Mouse (Mus musculus): ENCODE measurements at regions not wholly inside any gene's neighbourhood (a gene's known extent, or its start where the extent isn't known, plus 50 kb on each side); places are given as distances from the start of the nearest gene placed in this dataset.

- no peak for DNase-seq (ENCODE audit: low read depth)
These were observed 51.2 kb upstream of the Rap1b start for GRCm38 (mm10) chr10:117896911-117897643.

GRCm38 (mm10) chr10:117897766-117898165 is 51.9 kb upstream of the Rap1b start:
- DNase-seq (ENCODE audit: low read depth): no peak

DNA sequence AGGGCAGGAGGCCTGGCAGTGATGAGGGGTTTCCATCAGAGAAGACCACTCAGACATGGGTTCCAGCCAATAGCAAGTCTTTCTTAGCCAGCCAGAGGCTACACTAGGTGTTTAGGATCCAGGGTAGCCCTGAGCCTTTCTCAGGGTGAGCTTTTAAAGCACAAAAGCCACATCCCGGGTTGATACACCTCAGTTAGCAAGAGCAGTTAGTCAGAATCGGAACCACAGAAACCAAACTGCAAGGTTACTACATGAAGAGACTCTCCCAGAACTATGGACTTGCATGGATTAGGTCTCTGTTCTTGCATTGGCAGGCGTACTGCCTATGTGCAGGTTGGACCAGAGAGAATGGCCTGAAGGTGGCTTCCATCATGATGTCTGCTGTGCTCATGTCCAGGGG is 52.6 kb upstream of the Rap1b start:
- DNase-seq (ENCODE audit: low read depth): no peak

- no peak for DNase-seq (ENCODE audit: low read depth)
These were observed 53.6 kb upstream of the Rap1b start for GRCm38 (mm10) chr10:117899410-117899935.

DNA sequence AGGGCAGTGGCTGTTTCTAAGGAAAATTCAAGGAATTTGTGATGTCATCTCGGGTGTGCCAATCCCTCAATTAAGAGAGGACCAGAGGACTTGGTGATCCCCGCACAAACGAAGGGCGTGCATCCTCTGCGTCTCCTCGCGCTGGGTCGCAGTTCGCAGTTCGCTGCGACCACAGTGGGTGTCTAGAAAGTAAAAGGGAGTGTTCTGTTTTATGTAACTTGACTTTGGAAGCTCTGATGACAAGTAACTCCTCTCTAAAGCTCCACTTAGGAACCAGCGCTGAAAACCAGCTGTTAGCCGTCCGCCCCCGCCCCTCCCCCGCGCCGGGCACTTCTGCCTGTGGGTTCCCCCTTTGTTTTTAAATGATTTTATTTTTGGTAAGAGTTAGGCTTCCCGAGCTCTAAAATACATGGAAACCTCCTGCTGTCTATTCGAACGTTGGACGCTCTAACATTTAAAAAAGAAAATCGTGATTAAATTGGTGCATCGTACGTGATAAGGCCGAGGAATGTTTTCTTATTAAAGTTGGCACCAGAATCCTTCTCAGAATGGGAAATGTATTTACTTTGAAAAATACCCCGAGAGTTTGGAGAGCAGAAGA is 59.9 kb upstream of the Rap1b start:
- DNase-seq (ENCODE audit: low read depth): peak; percentile 29

DNA sequence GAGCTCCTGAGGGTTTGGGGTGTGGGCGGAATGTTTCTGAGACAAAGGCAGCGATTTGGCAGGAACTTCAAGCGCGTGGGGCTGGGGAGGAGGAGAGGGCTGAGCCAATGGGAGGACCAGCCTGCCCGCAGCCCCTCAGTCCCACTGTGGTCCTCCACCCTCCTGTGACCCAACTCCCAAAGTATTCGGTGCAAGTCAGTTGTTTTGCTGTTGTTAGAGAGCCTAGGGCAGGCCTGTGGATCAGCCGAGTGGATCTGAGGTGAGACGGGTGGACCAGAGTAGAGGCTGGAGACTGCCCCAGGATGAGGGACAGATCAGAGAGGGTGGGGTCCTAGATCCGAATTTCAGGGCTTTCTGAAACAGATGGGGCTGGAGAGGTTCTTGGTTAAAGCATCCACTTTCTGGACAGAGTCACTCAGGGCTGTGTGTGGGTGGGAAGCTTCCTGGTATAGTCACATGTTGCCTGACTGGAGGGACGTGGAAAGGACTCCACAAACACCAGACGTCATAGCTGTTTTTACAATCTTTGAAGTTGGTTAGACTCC is 60.5 kb upstream of the Rap1b start:
- peak; percentile 85 for DNase-seq (ENCODE audit: low read depth)

DNA sequence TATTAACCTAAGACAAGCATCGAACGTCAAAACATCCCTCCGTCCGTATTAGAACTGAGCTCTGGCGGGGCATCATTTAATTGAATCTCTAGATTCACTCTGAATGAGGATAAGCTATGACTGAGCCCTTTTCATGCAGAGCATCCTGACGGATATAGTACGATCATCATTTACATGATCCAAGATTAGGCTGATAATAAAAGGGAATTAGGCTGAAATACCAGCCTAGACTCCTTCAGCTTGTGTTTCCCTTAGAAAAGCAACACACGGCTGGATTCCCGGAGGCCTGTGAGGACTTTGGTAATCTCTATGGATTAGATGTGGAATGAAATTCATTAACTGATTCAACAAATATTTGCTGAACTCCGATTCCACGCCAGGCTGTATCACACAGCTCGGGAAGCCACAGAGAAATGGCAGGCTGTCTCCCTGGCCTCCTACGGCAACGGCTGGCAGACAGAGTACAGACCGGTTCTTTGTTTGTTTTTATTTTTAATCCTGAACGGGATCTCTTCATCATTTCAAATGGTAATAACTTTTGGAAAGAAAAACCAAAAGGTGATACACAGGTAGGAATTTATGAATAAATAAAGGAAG is 62.3 kb upstream of the Rap1b start:
- DNase-seq (ENCODE audit: low read depth): no peak

GRCm38 (mm10) chr10:117909155-117909554 is 63.3 kb upstream of the Rap1b start:
- DNase-seq (ENCODE audit: low read depth): no peak

- DNase-seq (ENCODE audit: low read depth): no peak
These were observed 64.0 kb upstream of the Rap1b start for GRCm38 (mm10) chr10:117909811-117910239.

DNA sequence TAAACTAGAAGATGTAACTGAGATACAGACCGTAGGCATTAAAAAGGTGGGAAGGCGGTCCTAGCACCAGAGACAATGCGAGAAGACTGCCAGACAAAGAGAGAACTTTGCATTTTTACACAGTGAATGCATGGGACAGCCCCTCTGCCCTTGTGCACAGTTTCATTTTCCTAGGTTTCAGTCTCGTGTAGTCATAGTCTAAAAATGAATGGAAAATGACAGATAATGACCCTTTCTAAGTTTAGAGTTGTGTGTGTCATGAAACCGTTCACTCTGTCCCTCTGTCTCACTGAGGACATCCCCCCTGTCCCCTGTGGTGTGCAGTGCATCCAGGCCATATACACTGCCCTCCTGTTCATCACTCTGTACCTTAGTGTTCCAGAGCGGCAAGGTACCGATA is 64.6 kb upstream of the Rap1b start:
- no peak for DNase-seq (ENCODE audit: low read depth)

- no peak for DNase-seq (ENCODE audit: low read depth)
These were observed 69.3 kb upstream of the Rap1b start for GRCm38 (mm10) chr10:117915011-117915735.

DNA sequence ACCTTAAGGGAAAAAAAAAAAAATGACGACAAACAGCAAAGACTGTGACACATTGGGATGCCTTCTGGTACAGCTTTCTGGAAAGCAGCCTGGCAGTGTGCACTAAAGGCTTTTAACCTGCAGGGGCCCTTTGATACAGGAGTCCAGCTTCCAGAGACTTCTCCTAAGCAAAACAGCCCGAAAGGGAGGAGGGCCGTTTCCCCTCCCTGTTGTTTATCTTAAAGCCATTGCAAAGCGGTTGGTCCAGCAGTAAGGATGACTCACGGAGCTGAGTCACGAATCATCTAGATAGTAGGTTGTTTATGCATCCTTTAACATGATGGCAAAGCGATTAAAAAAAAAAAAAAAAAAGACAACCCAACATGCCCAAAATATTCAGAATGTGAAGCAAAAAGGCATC is 70.4 kb upstream of the Rap1b start:
- DNase-seq (ENCODE audit: low read depth): no peak

GRCm38 (mm10) chr10:117917870-117918269 is 72.0 kb upstream of the Rap1b start:
- no peak for DNase-seq (ENCODE audit: low read depth)

DNA sequence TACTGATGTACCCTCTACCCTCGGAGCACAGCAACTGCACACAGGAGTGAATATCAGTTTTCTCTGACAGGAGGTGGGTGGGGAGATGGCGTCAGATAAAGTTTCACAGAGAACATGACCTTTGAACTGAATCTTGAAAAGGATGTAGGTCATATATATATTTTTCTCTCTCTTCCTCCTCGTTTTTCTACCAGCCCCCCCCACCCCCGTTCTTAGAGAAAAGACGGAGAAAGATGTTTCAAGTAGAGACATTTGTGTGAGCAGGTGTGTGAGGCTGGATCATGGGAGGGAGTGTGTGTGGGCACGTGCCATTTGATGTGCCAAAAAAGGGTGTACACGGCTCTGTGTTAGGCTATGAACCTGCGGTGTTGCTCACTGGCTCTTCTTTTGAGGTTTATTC is 72.8 kb upstream of the Rap1b start:
- no peak for DNase-seq (ENCODE audit: low read depth)

DNA sequence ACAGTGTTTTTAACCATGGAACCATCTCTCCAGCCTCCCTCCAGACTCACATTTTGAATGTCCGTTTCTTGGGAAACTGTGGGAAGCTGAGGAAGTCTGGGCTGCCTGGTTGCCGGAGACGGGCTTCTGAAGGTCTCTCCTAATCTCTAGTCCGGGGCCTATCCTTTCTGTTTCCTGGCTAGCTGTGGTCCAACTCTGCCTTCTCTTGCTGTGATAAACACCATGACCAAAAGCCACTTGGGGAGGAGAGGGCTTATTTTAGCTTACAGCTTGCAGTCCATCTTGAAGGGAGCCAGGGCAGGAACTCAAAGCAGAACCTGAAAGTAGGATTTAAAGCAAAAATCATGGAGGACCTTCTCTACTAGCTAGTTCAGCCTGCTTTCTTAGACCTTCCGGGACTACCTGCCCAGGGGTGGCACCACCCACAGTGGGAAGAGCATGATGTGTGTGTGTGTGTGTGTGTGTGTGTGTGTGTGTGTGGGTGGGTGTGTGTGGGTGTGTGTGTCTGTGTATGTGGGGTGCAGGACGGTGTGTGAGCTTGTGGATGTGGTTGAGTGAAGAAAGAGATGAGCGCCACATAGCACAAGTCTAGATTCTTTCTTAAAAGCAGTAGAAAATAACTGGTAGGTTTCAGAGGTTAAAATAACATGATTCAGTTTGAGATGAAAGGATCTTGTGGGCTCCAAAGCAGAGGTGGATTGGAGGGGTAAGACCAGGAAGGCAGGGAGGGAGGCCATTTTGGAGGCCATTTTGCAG is 73.5 kb upstream of the Rap1b start:
- DNase-seq (ENCODE audit: low read depth): no peak

DNA sequence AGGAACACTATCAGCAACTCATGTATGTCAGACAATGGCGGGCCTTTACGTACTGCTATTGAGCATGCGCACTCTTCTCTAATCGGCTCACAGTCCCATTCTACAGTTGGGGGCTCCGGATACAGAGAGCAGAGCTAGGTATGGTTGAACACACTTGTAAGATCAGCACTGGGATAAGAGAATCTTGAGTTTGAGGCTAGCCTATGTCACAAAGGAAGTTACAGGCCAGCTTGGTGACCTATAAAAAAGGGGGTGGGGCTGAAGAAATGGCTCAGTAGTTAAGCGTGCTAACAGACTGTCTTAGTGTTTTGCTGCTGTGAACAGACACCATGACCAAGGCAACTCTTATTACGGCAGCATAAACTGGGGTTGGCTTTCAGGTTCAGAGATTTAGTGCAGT is 79.4 kb upstream of the Rap1b start:
- no peak for DNase-seq (ENCODE audit: low read depth)

- DNase-seq (ENCODE audit: low read depth): no peak
These were observed 80.0 kb upstream of the Rap1b start for GRCm38 (mm10) chr10:117925611-117926555.

DNA sequence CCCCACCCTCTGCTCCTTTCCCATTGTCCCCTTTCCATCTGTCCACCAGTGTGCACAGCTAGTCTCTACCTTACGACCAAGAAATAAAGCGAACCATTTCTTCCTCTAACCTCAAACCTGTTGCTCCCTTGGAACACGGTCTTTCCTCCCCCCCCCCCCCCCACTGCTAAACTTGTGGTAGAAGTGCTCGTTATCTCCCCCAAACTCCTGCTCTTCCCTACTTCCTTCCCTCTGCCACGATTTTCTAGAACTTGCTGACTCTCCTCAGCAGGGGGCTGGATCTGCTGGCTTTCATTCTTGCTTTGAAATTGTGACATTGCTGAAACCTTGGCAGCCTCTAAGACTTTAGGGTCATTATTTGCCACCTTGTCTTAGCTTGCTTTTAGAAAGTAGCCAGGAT is 83.2 kb upstream of the Rap1b start:
- DNase-seq (ENCODE audit: low read depth): no peak

GRCm38 (mm10) chr10:117934797-117935196 is 89.0 kb upstream of the Rap1b start:
- DNase-seq (ENCODE audit: low read depth): no peak

DNA sequence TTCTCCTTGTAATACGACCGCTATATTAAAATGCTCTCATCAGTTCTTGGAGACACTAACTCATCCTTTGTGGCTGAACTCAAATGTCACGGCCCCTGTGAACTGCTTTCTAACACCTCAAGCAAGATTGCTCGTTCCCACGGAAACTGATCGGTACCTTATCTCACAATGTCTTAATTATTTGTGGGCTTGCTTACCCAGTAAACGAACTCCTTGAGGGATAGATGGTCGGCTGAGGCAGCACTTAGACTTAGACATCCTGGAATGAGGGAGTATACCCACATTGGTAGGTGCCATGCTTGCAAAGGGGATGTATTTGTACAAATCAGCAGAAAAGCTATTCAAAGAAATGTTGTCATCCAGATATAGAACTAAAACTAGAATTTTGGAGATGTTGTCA is 92.9 kb upstream of the Rap1b start:
- no peak for DNase-seq (ENCODE audit: low read depth)

Measured in fibroblast of lung, adult 2 months (primary cell).